Mouse (Mus musculus): ENCODE results near the gene Slc9a8. TPM values are rescaled to one million over a fixed set of nuclear protein-coding genes. Genes with fewer than 3 reads are reported as not detected.

The Slc9a8 gene
- polyA plus RNA-seq, 1 experiment from 2014 or later: 27.5 TPM

DNA sequence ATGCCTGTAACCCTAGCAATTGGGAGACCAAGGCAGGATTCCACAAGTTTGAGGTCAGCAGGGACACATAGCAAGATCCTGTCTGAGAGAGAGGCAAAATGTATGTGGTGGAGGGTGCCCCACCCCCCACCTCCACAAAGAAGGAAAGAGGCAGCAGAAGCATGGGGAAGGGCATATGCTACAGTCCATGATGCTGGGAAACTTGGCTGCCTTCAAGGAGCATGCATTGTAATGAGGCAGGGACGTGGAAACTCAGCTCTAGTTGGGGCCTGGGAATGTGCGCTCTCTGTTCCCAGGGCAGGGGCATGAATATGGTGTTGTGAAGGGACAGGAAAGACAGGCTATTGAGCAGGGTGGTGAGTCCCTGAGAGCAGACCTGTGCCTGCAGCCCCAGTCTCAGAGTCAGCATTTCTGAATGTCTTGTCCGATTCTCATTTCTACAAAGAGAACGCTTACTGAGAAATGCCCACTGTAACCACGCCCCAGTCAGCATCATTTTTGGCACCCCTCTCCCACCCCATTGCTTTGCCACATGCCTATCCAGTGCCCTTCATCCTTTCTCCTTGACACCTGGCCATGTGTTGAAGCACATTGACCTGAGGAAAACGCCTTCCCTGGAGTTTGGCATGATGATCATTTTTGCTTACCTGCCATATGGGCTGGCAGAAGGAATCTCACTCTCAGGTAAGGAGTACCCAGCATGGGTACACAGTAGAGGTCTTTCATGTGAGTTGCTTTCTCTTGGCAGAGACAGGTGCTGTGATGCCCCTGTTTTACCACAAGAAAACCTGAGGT, 37.8 kb downstream of the Slc9a8 start:
- no peaks in the 10 kb centered on the region for H3K4me1 ChIP-seq (ENCODE audit: control insufficient read depth, insufficient read depth, low read length)
- H3K4me3 ChIP-seq (ENCODE audit: low read depth, low read length): no peak overlapping the region
- H3K9ac ChIP-seq (replicated peaks; ENCODE audit: low read depth, low read length): no peak overlapping the region
- no peak overlapping the region for H3K4me2 ChIP-seq (replicated peaks; ENCODE audit: low read depth, low read length)
- H3K27me3 ChIP-seq (ENCODE audit: control insufficient read depth, insufficient read depth, low read length): no peaks in the 10 kb centered on the region
- H3K9me3 ChIP-seq (ENCODE audit: control insufficient read depth, low read depth, low read length): no peaks in the 10 kb centered on the region
- WGBS: 93% methylated on average over 6 of the region's 6 CpGs
- no peak overlapping the region for H3K27ac ChIP-seq (ENCODE audit: low read length)
- ATAC-seq (ENCODE audit: insufficient number of reproducible peaks, insufficient read depth, low FRiP score, low read depth): no peak
- H3K36me3 ChIP-seq (ENCODE audit: control insufficient read depth, insufficient read depth, low read length): peaks cover 24% of the 10 kb centered on the region

DNA sequence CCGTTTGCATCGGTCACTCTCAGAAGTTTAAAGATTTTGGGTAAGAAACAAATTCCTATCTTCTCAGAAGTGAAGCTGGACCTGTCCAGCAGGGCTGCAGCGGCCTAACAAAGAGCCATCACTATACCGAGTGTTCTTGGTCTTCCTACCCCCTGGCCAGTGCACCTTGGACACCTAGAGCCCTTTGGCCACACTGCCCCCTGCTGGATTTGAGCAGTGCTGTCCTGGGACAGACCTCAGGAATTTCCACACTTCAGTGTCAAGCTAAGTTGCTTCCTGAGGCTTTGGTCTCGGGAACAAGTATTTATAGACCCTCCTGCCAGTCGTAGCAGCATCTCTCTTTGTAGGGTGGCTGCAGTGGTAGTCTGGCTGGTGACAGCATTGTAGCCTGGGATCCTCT, 41.4 kb downstream of the Slc9a8 start:
- Histone ChIP-seq H3K4me3 (ENCODE audit: low read depth, low read length) (no peak overlapping the region), H3K4me2 (replicated peaks; ENCODE audit: low read depth, low read length) (no peak overlapping the region), H3K4me1 (ENCODE audit: control insufficient read depth, insufficient read depth, low read length) (no peaks in the 10 kb centered on the region), H3K36me3 (ENCODE audit: control insufficient read depth, insufficient read depth, low read length) (peaks cover 21% of the 10 kb centered on the region; the same call in 1 of the 2 replicates), H3K9me3 (ENCODE audit: control insufficient read depth, low read depth, low read length) (no peaks in the 10 kb centered on the region), H3K27ac (ENCODE audit: low read length) (no peak overlapping the region), H3K27me3 (ENCODE audit: control insufficient read depth, insufficient read depth, low read length) (no peaks in the 10 kb centered on the region), H3K9ac (replicated peaks; ENCODE audit: low read depth, low read length) (no peak overlapping the region)
- WGBS: 58% methylated on average over 6 of the region's 6 CpGs
- peak; percentile 43; the same call in 1 of the 2 replicates for ATAC-seq (ENCODE audit: insufficient number of reproducible peaks, insufficient read depth, low FRiP score, low read depth)

DNA sequence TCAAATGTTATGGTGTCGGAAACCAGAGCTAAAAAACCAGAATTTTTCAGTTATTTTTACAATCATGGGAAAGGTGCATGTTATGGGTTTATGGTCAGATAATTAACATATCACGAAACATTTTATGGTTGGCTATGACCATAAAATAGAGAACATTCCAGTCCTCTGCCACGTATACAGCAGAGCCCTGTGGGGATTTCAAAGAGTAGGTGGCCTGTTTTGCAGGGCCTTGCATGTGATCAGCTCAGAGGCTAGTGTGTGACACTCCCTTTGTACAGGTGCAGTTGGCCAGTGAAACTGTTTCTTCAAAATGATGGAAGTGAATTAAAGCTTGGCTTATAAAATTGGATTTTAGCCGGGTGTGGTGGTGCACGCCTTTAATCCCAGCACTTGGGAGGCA, 42.3 kb downstream of the Slc9a8 start:
- 94% methylated on average over 5 of the region's 5 CpGs for WGBS
- Histone ChIP-seq H3K27me3 (ENCODE audit: control insufficient read depth, insufficient read depth, low read length) (no peaks in the 10 kb centered on the region), H3K4me1 (ENCODE audit: control insufficient read depth, insufficient read depth, low read length) (no peaks in the 10 kb centered on the region), H3K36me3 (ENCODE audit: control insufficient read depth, insufficient read depth, low read length) (peaks cover 23% of the 10 kb centered on the region; the same call in 1 of the 2 replicates), H3K27ac (ENCODE audit: low read length) (no peak overlapping the region), H3K9me3 (ENCODE audit: control insufficient read depth, low read depth, low read length) (no peaks in the 10 kb centered on the region), H3K4me3 (ENCODE audit: low read depth, low read length) (no peak overlapping the region), H3K4me2 (replicated peaks; ENCODE audit: low read depth, low read length) (no peak overlapping the region), H3K9ac (replicated peaks; ENCODE audit: low read depth, low read length) (no peak overlapping the region)
- no peak for ATAC-seq (ENCODE audit: insufficient number of reproducible peaks, insufficient read depth, low FRiP score, low read depth)

- H3K4me2 ChIP-seq (replicated peaks; ENCODE audit: low read depth, low read length): no peak overlapping the region
- H3K4me3 ChIP-seq (ENCODE audit: low read depth, low read length): no peak overlapping the region
- no peak overlapping the region for H3K9ac ChIP-seq (replicated peaks; ENCODE audit: low read depth, low read length)
- H3K4me1 ChIP-seq (ENCODE audit: control insufficient read depth, insufficient read depth, low read length): no peaks in the 10 kb centered on the region
- no peak for ATAC-seq (ENCODE audit: insufficient number of reproducible peaks, insufficient read depth, low FRiP score, low read depth)
- 83% methylated on average over 3 of the region's 3 CpGs for WGBS
- peaks cover 41% of the 10 kb centered on the region for H3K36me3 ChIP-seq (ENCODE audit: control insufficient read depth, insufficient read depth, low read length)
- no peaks in the 10 kb centered on the region for H3K9me3 ChIP-seq (ENCODE audit: control insufficient read depth, low read depth, low read length)
- no peak overlapping the region for H3K27ac ChIP-seq (ENCODE audit: low read length)
- H3K27me3 ChIP-seq (ENCODE audit: control insufficient read depth, insufficient read depth, low read length): no peaks in the 10 kb centered on the region
Observed at GRCm38 (mm10) chr2:167465951-167466350, 44.4 kb downstream of the Slc9a8 start.

DNA sequence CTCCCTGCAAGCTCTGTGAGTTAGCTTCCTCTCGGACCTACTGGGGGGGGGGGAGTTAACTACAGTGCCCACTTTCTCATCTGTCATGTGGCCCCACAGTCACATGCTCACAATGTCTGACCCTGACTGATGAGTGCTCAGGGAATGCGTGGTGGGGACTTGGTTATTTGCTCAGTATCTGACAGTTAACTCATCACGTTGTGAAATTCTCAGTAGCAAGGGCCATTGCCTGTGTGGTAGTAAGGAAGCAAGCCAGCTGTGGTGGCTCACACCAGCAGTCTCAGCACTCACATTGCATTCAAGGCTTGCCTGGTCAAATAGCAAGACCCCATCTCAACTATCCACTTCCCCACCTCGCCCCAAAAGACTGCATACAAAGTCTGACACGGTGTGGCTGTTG, 45.7 kb downstream of the Slc9a8 start:
- H3K9me3 ChIP-seq (ENCODE audit: control insufficient read depth, low read depth, low read length): no peaks in the 10 kb centered on the region
- H3K4me2 ChIP-seq (replicated peaks; ENCODE audit: low read depth, low read length): no peak overlapping the region
- peaks cover 48% of the 10 kb centered on the region for H3K36me3 ChIP-seq (ENCODE audit: control insufficient read depth, insufficient read depth, low read length)
- H3K27ac ChIP-seq (ENCODE audit: low read length): no peak overlapping the region
- no peaks in the 10 kb centered on the region for H3K27me3 ChIP-seq (ENCODE audit: control insufficient read depth, insufficient read depth, low read length)
- WGBS: 64% methylated on average over 5 of the region's 5 CpGs
- no peak overlapping the region for H3K4me3 ChIP-seq (ENCODE audit: low read depth, low read length)
- H3K4me1 ChIP-seq (ENCODE audit: control insufficient read depth, insufficient read depth, low read length): no peaks in the 10 kb centered on the region
- no peak for ATAC-seq (ENCODE audit: insufficient number of reproducible peaks, insufficient read depth, low FRiP score, low read depth)
- H3K9ac ChIP-seq (replicated peaks; ENCODE audit: low read depth, low read length): no peak overlapping the region

- no peak for ATAC-seq (ENCODE audit: insufficient number of reproducible peaks, insufficient read depth, low FRiP score, low read depth)
- Histone ChIP-seq H3K9ac (replicated peaks; ENCODE audit: low read depth, low read length) (no peak overlapping the region), H3K4me3 (ENCODE audit: low read depth, low read length) (no peak overlapping the region), H3K27ac (ENCODE audit: low read length) (no peak overlapping the region), H3K36me3 (ENCODE audit: control insufficient read depth, insufficient read depth, low read length) (peaks cover 53% of the 10 kb centered on the region), H3K9me3 (ENCODE audit: control insufficient read depth, low read depth, low read length) (no peaks in the 10 kb centered on the region), H3K4me1 (ENCODE audit: control insufficient read depth, insufficient read depth, low read length) (no peaks in the 10 kb centered on the region), H3K27me3 (ENCODE audit: control insufficient read depth, insufficient read depth, low read length) (no peaks in the 10 kb centered on the region), H3K4me2 (replicated peaks; ENCODE audit: low read depth, low read length) (no peak overlapping the region)
- 81% methylated on average over 6 of the region's 6 CpGs for WGBS
Observed at GRCm38 (mm10) chr2:167468444-167468843, 46.9 kb downstream of the Slc9a8 start.

GRCm38 (mm10) chr2:167470611-167471010, 49.1 kb downstream of the Slc9a8 start:
- Histone ChIP-seq H3K36me3 (ENCODE audit: control insufficient read depth, insufficient read depth, low read length) (peaks cover 61% of the 10 kb centered on the region), H3K9ac (replicated peaks; ENCODE audit: low read depth, low read length) (no peak overlapping the region), H3K4me3 (ENCODE audit: low read depth, low read length) (no peak overlapping the region), H3K9me3 (ENCODE audit: control insufficient read depth, low read depth, low read length) (no peaks in the 10 kb centered on the region), H3K27me3 (ENCODE audit: control insufficient read depth, insufficient read depth, low read length) (no peaks in the 10 kb centered on the region), H3K4me1 (ENCODE audit: control insufficient read depth, insufficient read depth, low read length) (peaks cover 3% of the 10 kb centered on the region; the same call in 1 of the 2 replicates), H3K27ac (ENCODE audit: low read length) (no peak overlapping the region), H3K4me2 (replicated peaks; ENCODE audit: low read depth, low read length) (no peak overlapping the region)
- ATAC-seq (ENCODE audit: insufficient number of reproducible peaks, insufficient read depth, low FRiP score, low read depth): no peak
- WGBS: 92% methylated on average over 3 of the region's 3 CpGs

DNA sequence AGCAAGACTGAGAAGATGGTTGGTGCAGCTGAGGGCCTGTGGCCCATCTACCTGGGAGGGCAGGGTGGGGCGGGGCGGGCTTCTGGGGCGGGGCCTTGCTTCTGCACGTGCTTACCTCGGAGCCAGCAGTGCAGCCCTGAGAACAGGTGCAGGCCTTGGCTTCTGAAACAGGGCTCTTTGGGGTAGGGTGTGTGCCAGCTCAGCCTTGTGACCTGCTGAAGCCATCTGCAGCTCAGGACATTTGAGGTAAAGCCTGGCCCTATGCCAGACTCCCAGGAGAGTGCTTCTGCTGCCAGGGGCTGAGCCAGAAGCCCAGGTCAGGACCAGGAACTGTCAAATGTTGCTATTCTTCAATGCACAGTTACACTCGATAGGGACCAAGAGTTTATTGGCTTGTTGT, 50.1 kb downstream of the Slc9a8 start:
- no peaks in the 10 kb centered on the region for H3K9me3 ChIP-seq (ENCODE audit: control insufficient read depth, low read depth, low read length)
- no peak overlapping the region for H3K4me3 ChIP-seq (ENCODE audit: low read depth, low read length)
- WGBS: 89% methylated on average over 6 of the region's 6 CpGs
- no peak overlapping the region for H3K27ac ChIP-seq (ENCODE audit: low read length)
- peaks cover 12% of the 10 kb centered on the region for H3K4me1 ChIP-seq (ENCODE audit: control insufficient read depth, insufficient read depth, low read length)
- H3K9ac ChIP-seq (replicated peaks; ENCODE audit: low read depth, low read length): no peak overlapping the region
- no peaks in the 10 kb centered on the region for H3K27me3 ChIP-seq (ENCODE audit: control insufficient read depth, insufficient read depth, low read length)
- no peak for ATAC-seq (ENCODE audit: insufficient number of reproducible peaks, insufficient read depth, low FRiP score, low read depth)
- peaks cover 53% of the 10 kb centered on the region for H3K36me3 ChIP-seq (ENCODE audit: control insufficient read depth, insufficient read depth, low read length)
- H3K4me2 ChIP-seq (replicated peaks; ENCODE audit: low read depth, low read length): no peak overlapping the region

DNA sequence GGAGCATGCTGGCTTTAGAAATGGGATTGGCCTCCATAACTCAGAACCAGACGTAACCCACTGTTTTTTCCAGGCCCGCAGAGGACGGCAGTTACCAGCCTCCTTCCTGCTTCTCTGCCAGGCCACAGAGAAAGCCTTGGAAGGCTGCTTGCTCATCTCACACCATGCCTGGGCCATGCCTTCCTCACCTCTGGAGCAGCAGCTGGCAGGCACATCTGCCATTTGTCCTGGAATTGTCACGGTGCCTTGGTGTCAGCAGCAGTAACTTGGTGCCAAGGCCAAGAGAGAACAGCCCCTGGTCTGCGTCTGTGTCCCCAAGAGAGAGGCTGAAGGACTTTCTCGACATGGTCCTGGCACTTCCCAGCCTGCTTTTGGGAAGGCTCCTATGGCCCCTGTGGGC, 52.7 kb downstream of the Slc9a8 start:
- no peak overlapping the region for H3K4me3 ChIP-seq (ENCODE audit: low read depth, low read length)
- no peaks in the 10 kb centered on the region for H3K27me3 ChIP-seq (ENCODE audit: control insufficient read depth, insufficient read depth, low read length)
- 85% methylated on average over 6 of the region's 6 CpGs for WGBS
- no peaks in the 10 kb centered on the region for H3K9me3 ChIP-seq (ENCODE audit: control insufficient read depth, low read depth, low read length)
- ATAC-seq (ENCODE audit: insufficient number of reproducible peaks, insufficient read depth, low FRiP score, low read depth): no peak
- H3K36me3 ChIP-seq (ENCODE audit: control insufficient read depth, insufficient read depth, low read length): peaks cover 41% of the 10 kb centered on the region
- H3K4me1 ChIP-seq (ENCODE audit: control insufficient read depth, insufficient read depth, low read length): peaks cover 15% of the 10 kb centered on the region
- H3K9ac ChIP-seq (replicated peaks; ENCODE audit: low read depth, low read length): no peak overlapping the region
- H3K27ac ChIP-seq (ENCODE audit: low read length): no peak overlapping the region
- H3K4me2 ChIP-seq (replicated peaks; ENCODE audit: low read depth, low read length): no peak overlapping the region
